Mouse (Mus musculus) 416B (cell line): Measurements from ENCODE around the gene Erg.

ENCODE experiments used
- DNase-seq: peaks from one replicate; pipeline ENCODE4 v3.0.0; 2011; ENCODE audit warnings: low read depth

The Erg gene

GRCm38 (mm10) chr16:95349745-95350144 lies 236.6 kb downstream of the Erg start:
- DNase-seq = peak; percentile 58

- DNase-seq = no peak
Observed at GRCm38 (mm10) chr16:95349344-95349743, 237.0 kb downstream of the Erg start.

GRCm38 (mm10) chr16:95348555-95348954 lies 237.8 kb downstream of the Erg start:
- DNase-seq = no peak

- DNase-seq = peak; percentile 34
Observed at GRCm38 (mm10) chr16:95347202-95347601, 239.2 kb downstream of the Erg start.

- DNase-seq = peak; percentile 84
Observed at GRCm38 (mm10) chr16:95345882-95346281, 240.5 kb downstream of the Erg start.

- DNase-seq = no peak
Observed at GRCm38 (mm10) chr16:95344961-95345360, 241.4 kb downstream of the Erg start.

- DNase-seq = peak; percentile 76
Observed at GRCm38 (mm10) chr16:95342030-95342429, 244.4 kb downstream of the Erg start.

- peak; percentile 93 for DNase-seq
Observed at GRCm38 (mm10) chr16:95340885-95341791, 245.3 kb downstream of the Erg start.

GRCm38 (mm10) chr16:95332159-95332558 lies 254.2 kb downstream of the Erg start:
- DNase-seq = no peak

- peak; percentile 38 for DNase-seq
Observed at GRCm38 (mm10) chr16:95321945-95322625, 264.3 kb downstream of the Erg start.
